Mouse (Mus musculus) lung, postnatal 14 days (tissue): Measurements from ENCODE around the gene Atp8b3.

Experiments used
- DNase-seq: peaks from one replicate; pipeline ENCODE4 v3.0.0; 2021

Atp8b3 gene

GRCm38 (mm10) chr10:80566375-80567092, 27.6 kb upstream of the Atp8b3 start:
- peak; percentile 94 for DNase-seq

- peak; percentile 94 for DNase-seq
These were observed 22.4 kb upstream of the Atp8b3 start, which contains the start of gene Rexo1 for GRCm38 (mm10) chr10:80561116-80561944. Gene Rexo1, minus strand, starts transcription at chr10:80561560.

DNA sequence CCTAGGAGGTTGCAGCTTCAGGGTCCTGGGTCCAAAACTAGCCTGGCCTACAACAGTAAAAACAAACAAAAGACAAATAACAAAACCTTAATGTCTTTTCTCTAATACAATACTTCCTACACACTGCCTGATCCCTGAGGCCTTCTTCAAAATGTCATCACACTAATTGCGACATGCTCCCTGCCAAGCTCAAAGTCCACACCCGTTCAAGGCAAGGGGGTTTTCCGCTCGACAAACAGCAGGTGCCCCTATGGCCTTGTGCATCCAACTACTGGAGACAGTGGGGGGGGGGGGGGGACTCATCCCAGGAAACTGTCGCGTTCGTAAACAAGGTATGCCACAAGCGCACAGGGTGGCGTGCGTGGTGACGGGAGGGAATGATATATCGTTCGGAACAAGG, 21.7 kb upstream of the Atp8b3 start:
- no peak for DNase-seq

DNA sequence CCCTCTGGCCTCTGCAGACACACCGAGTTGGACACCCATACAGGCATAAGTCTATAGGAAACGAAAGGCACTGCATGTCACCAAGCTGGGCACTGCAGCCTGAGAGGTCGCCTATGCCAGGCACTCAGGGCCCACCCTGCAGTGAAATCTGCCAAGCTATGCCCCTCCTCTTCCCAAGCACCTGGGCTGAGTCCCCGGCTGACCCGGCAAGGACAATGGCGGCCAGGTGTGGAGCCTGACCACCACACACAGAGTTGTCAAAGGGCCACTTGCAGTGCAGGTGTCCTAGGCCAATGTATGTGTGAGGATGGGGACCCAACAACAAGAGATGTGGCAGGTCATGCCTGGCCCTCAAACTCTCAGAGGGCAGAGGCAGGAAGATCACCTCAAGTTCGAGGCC, 20.5 kb upstream of the Atp8b3 start:
- DNase-seq = no peak

DNA sequence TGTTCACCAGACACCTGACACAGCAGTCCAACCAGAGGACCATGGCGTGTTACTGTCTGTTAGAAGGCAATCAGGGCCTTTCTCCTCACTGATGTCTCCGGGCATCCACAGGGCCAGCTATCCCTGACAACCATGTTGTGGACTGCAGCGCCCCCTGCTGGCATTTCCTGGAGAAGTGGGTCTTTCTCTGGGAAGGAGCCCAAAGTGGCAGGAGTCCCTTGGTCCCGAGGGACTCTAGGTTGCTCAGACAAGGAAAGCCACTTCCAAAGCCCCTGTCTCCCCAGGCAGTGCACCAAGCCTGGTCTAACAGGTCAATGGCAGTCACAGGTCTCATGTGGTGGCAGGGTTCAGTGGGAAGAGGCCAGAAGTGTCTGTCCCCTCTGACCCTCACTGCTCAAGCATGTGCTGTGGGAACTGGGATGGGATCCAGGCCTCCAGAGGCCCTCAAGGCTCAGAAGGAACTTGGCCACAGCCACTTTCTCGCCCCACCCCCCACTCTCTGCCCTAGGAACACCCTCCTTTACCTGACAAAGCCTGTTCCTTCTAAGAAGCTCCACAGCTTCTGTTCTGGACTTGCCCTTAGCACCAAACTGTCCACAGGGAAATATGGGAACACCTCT, 18.5 kb upstream of the Atp8b3 start:
- DNase-seq = peak; percentile 88

DNA sequence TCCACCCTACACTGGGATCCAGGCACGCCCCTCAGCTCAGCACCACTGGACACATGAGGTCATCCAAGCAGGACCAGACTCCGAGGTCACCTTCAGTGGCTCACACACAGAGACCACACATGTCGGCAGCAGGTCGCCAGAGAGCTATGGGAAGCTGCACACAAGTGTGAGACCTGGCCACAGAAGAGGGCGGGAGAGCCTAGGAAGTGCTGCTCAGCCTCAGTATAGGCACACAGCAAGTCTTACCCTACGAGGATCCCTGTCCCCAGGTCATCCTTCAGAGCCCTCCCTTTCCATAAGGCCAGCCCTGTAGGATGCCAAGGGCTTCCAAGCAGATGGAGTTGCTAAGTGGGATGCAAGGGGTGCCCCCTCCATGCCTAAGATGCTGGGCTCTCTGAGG, 15.1 kb upstream of the Atp8b3 start:
- DNase-seq = no peak

DNA sequence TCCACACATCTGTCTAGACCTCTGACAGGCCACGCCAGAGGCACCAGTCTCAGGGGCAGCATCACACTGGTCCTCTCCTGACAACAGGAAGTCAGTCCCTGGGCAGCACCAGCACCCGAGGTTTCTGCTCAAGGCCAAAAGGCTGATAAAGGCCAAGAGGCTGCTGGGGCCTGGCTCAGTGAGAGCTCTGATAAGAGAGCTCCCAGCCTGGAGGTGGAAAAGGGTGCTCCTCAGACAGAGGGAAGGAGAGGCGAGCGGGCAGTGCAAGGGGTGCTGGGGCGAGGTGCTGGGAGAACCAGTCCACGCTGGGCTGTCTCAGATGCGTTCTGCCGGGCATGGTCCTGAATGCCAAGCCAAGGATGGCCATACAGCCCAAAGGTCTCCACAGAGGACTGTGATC, 14.7 kb upstream of the Atp8b3 start:
- DNase-seq = no peak

DNA sequence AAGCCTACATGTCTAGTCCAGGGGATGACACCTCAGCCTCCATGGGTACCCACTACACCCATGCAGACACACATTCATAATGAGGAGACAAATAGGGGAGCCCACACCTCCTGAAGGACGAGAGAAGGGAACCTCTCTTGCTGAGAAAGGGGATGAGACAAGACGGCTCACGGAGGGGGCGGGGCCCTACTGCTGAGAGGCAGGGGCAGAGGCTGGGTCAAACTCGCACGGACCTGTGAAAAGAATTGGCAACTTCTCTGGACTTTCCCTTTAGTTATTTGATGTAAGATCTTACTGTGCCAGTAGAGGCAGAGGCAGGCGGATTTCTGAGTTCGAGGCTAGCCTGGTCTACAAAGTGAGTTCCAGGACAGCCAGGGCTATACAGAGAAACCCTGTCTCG, 13.4 kb upstream of the Atp8b3 start:
- DNase-seq = no peak

GRCm38 (mm10) chr10:80549279-80549678, 10.4 kb upstream of the Atp8b3 start:
- no peak for DNase-seq

GRCm38 (mm10) chr10:80548428-80549006, 9.6 kb upstream of the Atp8b3 start:
- peak; percentile 73 for DNase-seq

- no peak for DNase-seq
These were observed 8.6 kb upstream of the Atp8b3 start for GRCm38 (mm10) chr10:80547539-80547938.

DNA sequence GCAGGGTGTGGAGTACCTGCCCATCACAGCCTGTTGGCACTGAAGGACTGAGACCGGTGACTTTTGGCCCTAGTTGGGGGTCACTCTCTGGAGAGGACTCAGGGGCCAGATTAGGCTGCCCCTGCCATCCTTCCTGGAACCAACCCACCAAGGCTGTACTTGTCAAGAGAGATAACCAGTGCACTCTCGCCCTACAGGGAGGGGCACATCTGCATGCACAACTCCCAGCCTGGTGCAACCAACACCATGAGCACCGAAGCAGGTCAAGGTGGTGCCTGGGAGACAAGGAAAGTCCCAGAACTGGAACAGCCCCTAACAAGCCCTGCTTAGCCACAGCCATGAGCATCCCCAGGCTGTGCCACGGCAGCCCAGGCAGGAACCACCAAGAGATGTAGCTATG, 8.0 kb upstream of the Atp8b3 start:
- DNase-seq = no peak

GRCm38 (mm10) chr10:80545590-80545989, 6.7 kb upstream of the Atp8b3 start:
- no peak for DNase-seq

DNA sequence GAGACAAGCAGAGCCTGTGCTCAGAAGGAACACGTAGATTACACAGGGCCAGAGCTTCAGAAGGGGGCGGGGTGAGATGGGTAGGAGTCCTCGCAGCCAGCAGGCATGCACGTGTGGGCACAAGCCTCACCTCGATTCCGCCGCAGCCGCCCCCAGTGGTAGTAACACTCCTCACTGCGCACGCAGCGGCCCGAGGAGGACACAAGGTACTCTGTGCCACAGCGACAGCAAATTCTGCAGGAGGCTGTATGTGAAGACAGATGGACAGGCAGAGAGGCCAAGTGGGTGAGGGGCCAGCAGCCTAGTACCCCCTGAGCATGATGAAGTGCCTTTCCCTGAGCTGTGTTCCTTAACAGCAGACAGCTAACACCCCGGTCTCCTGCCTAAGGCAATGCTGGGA, 4.9 kb upstream of the Atp8b3 start:
- no peak for DNase-seq

- no peak for DNase-seq
These were observed 569 bp upstream of the Atp8b3 start for GRCm38 (mm10) chr10:80539493-80539892.

GRCm38 (mm10) chr10:80538180-80538579, 744 bp downstream of the Atp8b3 start:
- DNase-seq = no peak

GRCm38 (mm10) chr10:80535711-80536110, 3.2 kb downstream of the Atp8b3 start:
- no peak for DNase-seq

DNA sequence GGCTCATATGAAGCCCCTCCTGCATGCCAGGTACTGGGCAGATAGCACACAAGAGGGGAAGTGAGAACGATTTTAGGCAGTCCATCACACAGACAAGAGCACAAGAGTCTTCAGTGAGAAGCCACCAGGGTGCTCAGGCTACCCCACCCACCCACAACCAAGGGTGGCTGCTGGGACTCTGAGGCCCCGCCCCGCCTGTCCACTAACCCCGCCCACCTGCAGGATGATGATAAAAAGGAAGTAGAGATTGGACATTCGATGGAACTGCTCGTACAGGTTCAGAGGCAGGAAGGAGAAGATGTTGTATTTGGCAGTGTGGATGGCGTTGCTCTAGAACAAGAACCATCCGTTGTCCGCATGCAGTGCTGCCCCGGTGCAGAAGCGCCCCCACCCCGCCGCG, 3.9 kb downstream of the Atp8b3 start:
- DNase-seq = no peak

DNA sequence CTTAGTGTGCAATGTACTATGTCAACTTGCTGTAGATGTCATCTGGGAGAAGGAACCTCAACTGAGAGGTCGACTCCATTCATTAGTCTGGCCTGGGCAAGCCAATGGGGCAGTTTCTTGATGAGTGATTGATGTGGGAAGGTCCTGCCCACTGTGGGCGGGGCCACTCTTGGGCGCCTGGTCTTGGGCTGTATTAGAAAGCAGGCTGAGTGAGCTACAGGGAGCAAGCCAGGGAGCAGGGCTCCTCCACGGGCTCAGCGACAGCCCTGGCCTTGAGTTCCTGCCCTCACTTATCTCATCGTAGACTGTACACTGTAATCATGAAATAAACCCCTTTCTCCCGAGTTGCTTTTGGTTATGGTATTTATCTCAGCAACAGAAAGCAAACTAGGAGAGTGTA, 5.2 kb downstream of the Atp8b3 start:
- no peak for DNase-seq

DNA sequence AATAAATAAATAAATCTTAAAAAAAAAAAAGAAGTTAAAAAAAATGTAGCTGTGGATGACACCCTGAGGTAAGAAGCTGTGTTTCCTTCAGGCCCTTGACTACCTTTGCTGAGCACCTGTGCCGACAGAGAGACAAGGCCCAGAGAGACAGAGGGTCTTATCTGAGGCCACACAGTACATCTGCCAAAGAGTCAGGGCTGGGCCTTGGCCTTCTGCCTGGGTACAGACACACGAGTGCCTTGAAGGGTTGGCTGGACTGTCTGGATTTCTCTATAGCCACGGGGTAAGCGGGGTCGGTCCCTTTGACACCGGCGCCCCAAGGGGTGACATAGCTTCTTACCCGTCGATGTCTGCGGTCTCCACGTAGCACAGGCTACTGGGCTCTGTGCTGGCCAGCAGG, 6.1 kb downstream of the Atp8b3 start:
- no peak for DNase-seq

DNA sequence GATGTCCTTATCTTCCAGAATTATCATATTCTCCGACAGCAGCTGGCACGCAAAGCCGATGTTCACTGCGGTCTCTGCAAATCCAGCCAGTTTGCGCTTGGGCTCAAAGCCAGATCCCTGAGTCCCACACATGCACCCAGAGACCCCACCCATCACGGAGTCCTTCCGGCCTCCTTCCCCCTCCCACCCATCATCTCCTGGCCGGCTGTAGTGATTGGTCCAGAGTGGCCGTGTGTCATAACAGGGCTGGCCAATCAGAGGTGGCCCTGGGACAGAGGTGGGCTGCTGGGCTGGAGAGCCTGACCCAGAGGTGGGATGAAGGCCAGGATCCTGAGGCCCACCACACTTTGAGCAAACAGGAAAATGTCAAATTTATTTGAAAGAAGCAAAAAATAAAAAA, 12.8 kb downstream of the Atp8b3 start:
- no peak for DNase-seq

GRCm38 (mm10) chr10:80523299-80523698, 15.6 kb downstream of the Atp8b3 start:
- no peak for DNase-seq

DNA sequence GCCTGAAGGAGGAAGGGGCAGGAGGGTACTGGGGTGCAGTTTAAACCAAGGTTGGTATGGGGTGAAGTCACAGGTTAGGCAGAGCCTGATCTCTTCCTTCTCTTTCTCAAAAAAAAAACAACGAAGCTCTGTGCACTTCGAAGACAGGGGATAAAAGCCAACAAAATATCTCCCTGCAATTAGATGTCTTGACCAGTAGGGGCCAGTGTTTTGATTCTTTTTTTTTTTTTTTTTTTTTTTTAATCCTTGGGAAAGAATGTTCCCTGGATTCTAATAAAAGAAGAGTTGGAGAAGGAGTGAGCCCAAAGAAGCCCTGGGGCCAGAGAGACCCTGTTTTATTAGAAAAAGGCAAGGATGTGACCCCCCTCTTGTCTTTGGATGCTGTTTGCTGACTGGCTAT, 19.6 kb downstream of the Atp8b3 start:
- DNase-seq = no peak

DNA sequence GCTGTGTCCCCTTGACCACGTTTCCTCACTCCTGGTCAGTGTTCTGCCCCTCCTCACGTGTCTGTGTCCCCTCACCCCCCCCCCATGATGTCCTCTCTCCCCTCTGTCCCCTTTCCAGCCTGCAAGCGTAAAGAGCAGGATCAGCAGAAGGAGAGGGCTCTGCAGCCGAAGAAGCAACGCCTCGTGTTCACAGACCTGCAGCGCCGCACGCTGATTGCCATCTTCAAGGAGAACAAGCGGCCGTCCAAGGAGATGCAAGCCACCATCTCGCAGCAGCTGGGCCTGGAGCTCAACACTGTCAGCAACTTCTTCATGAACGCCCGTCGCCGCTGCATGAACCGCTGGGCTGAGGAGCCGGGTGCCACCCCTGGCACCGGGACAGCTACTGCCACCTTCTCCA, 25.2 kb downstream of the Atp8b3 start:
- no peak for DNase-seq
